Mouse (Mus musculus) stomach, postnatal 0 days (tissue): ENCODE results near the gene Pvr. TPM values are rescaled to one million over a fixed set of nuclear protein-coding genes. Genes with fewer than 3 reads are reported as not detected.
A peak's percentile ranks its signal among the peaks of the same experiment; 100 is the strongest.

ENCODE experiments used
- ATAC-seq: fragments of 200-750 bp; cut with Nextera tagmentation; 2 replicates; pipeline ENCODE4 v1.8.0; 2017; ENCODE audit not compliant: low FRiP score, low TSS enrichment
- DNase-seq: peaks from one replicate; pipeline ENCODE4 v3.0.0-alpha.2; 2016; ENCODE audit warnings: low spot score
- H3K27ac ChIP-seq: fragments of 300-500 bp; sonication (generic); replicated peaks from 2 replicates; pipeline ENCODE4 v1.5.1; 2014; ENCODE audit warnings: mild to moderate bottlenecking, control low read depth
- H3K27me3 ChIP-seq: fragments of 300-500 bp; sonication (generic); 2 replicates; pipeline ENCODE4 v1.6.1; 2014; ENCODE audit warnings: low read length; ENCODE audit not compliant: control insufficient read depth, insufficient read depth
- H3K36me3 ChIP-seq: fragments of 300-500 bp; sonication (generic); 2 replicates; pipeline ENCODE4 v1.6.1; 2014; ENCODE audit warnings: low read length, mixed read lengths; ENCODE audit not compliant: control insufficient read depth, insufficient read depth
- H3K4me1 ChIP-seq: fragments of 300-500 bp; sonication (generic); replicated peaks from 2 replicates; pipeline ENCODE4 v1.6.1; 2014; ENCODE audit warnings: antibody characterized with exemption; ENCODE audit not compliant: control insufficient read depth, insufficient read depth
- H3K4me2 ChIP-seq: fragments of 300-500 bp; sonication (generic); replicated peaks from 2 replicates; pipeline ENCODE4 v1.6.1; 2014; ENCODE audit warnings: low read depth, mild to moderate bottlenecking, control low read depth, moderate library complexity
- H3K4me3 ChIP-seq: fragments of 300-500 bp; sonication (generic); 2 replicates; pipeline ENCODE4 v1.5.1; 2014; ENCODE audit warnings: low read depth, low read length, control low read depth
- H3K9ac ChIP-seq: fragments of 300-500 bp; sonication (generic); 2 replicates; pipeline ENCODE4 v1.6.1; 2014; ENCODE audit warnings: mild to moderate bottlenecking, low read length, control low read depth, mixed read lengths
- H3K9me3 ChIP-seq: fragments of 300-500 bp; sonication (generic); 2 replicates; pipeline ENCODE4 v1.6.1; 2016; ENCODE audit warnings: low read length; ENCODE audit not compliant: control insufficient read depth
- CTCF ChIP-seq: IDR thresholded peaks from 2 replicates; pipeline ENCODE4 v1.5.1; 2016; ENCODE audit warnings: antibody characterized with exemption, low read depth, mild to moderate bottlenecking, moderate library complexity
- EP300 ChIP-seq: optimal IDR thresholded peaks from 2 replicates; pipeline ENCODE3; 2016; ENCODE audit warnings: antibody characterized with exemption
- WGBS: fragments of 180-500 bp; shearing (Covaris S2); extraction: QIAGEN DNeasy Blood & Tissue Kit; methylation state at CpG from one replicate; pipeline ENCODE4 v1.1.7; 2014; 5-methylcytosine and 5-hydroxymethylcytosine counted together
- polyA plus RNA-seq: library from polyadenylated mRNA; unstranded; fragments of >200 nt; fragmentation: Nextera tagmentation; extraction: Ambion mirVana; gene quantifications from 2 replicates; pipeline ENCODE4 v1.2.1, GENCODE M21; 2015

Pvr gene
- polyA plus RNA-seq, 1 experiment from 2014 or later: 6.2 TPM

GRCm38 (mm10) chr7:19948956-19949355 lies 28.0 kb upstream of the Pvr start:
- no peaks in the 10 kb centered on the region for H3K36me3 ChIP-seq
- no peak overlapping the region for H3K4me3 ChIP-seq
- WGBS: 84% methylated on average over 12 of the region's 12 CpGs
- no peaks in the 10 kb centered on the region for H3K27me3 ChIP-seq
- no peaks in the 10 kb centered on the region for H3K9me3 ChIP-seq
- no peak overlapping the region for H3K9ac ChIP-seq
- no peak for ATAC-seq
- H3K4me1 ChIP-seq: no peaks in the 10 kb centered on the region
- DNase-seq: no peak
- H3K27ac ChIP-seq: no peak overlapping the region
- TF ChIP-seq EP300 (no peak), CTCF (no peak)
- H3K4me2 ChIP-seq: no peak overlapping the region

GRCm38 (mm10) chr7:19945821-19946515 lies 25.0 kb upstream of the Pvr start:
- no peak for ATAC-seq
- no peak for DNase-seq
- TF ChIP-seq EP300 (no peak), CTCF (no peak)
- H3K4me1 ChIP-seq: no peaks in the 10 kb centered on the region
- H3K4me3 ChIP-seq: no peak overlapping the region
- 71% methylated on average over 13 of the region's 13 CpGs for WGBS
- no peaks in the 10 kb centered on the region for H3K36me3 ChIP-seq
- H3K27me3 ChIP-seq: no peaks in the 10 kb centered on the region
- no peak overlapping the region for H3K27ac ChIP-seq
- H3K9me3 ChIP-seq: no peaks in the 10 kb centered on the region
- no peak overlapping the region for H3K9ac ChIP-seq
- H3K4me2 ChIP-seq: no peak overlapping the region

GRCm38 (mm10) chr7:19945201-19945600 lies 24.2 kb upstream of the Pvr start:
- no peak for ATAC-seq
- 89% methylated on average over 5 of the region's 5 CpGs for WGBS

GRCm38 (mm10) chr7:19944709-19945108 lies 23.7 kb upstream of the Pvr start:
- H3K27me3 ChIP-seq: no peaks in the 10 kb centered on the region
- TF ChIP-seq EP300: no peak
- no peak for TF ChIP-seq CTCF
- no peaks in the 10 kb centered on the region for H3K4me1 ChIP-seq
- DNase-seq: no peak
- H3K9ac ChIP-seq: no peak overlapping the region
- no peak overlapping the region for H3K4me3 ChIP-seq
- no peak for ATAC-seq
- H3K27ac ChIP-seq: no peak overlapping the region
- no peak overlapping the region for H3K4me2 ChIP-seq
- H3K36me3 ChIP-seq: no peaks in the 10 kb centered on the region
- no peaks in the 10 kb centered on the region for H3K9me3 ChIP-seq
- 92% methylated on average over 8 of the region's 8 CpGs for WGBS

More at GRCm38 (mm10) chr7:19945201-19945600, 24.2 kb upstream of the Pvr start:
- Histone ChIP-seq H3K27ac (no peak overlapping the region), H3K4me3 (no peak overlapping the region), H3K36me3 (no peaks in the 10 kb centered on the region), H3K4me1 (no peaks in the 10 kb centered on the region), H3K9ac (no peak overlapping the region), H3K4me2 (no peak overlapping the region), H3K27me3 (no peaks in the 10 kb centered on the region), H3K9me3 (no peaks in the 10 kb centered on the region)
- DNase-seq: no peak
- TF ChIP-seq CTCF: no peak
- TF ChIP-seq EP300: no peak

- TF ChIP-seq EP300 (no peak), CTCF (no peak)
- WGBS: 10% methylated on average over 5 of the region's 6 CpGs
- Histone ChIP-seq H3K9ac (0 out of 2 replicates have a peak overlapping the region, but pooled peaks have one; percentile 14), H3K36me3 (no peaks in the 10 kb centered on the region), H3K4me2 (no peak overlapping the region), H3K4me1 (no peaks in the 10 kb centered on the region), H3K4me3 (no peak overlapping the region), H3K9me3 (no peaks in the 10 kb centered on the region), H3K27ac (peak overlapping the region; percentile 65), H3K27me3 (no peaks in the 10 kb centered on the region)
- DNase-seq (peak; percentile 53), ATAC-seq (peak; percentile 62)
These were observed 19.3 kb upstream of the Pvr start for GRCm38 (mm10) chr7:19940256-19940655.

- DNase-seq (peak; percentile 78), ATAC-seq (peak; percentile 80)
- peak overlapping the region; percentile 34; the same call in 1 of the 2 replicates for H3K4me2 ChIP-seq
- H3K9me3 ChIP-seq: no peaks in the 10 kb centered on the region
- H3K4me3 ChIP-seq: no peak overlapping the region
- 46% methylated on average over 10 of the region's 12 CpGs for WGBS
- H3K36me3 ChIP-seq: no peaks in the 10 kb centered on the region
- H3K4me1 ChIP-seq: no peaks in the 10 kb centered on the region
- peak overlapping the region; percentile 73 for H3K27ac ChIP-seq
- H3K9ac ChIP-seq: no peak overlapping the region
- no peaks in the 10 kb centered on the region for H3K27me3 ChIP-seq
- TF ChIP-seq CTCF (peak; percentile 29; the same call in 1 of the 2 replicates), EP300 (no peak)
These were observed 18.7 kb upstream of the Pvr start for GRCm38 (mm10) chr7:19939555-19940235.
